Mouse (Mus musculus) lung, postnatal 4 days (tissue): ENCODE measurements at regions not wholly inside any gene's neighbourhood (a gene's known extent, or its start where the extent isn't known, plus 50 kb on each side); places are given as distances from the start of the nearest gene placed in this dataset.

Experiments
- DNase-seq, 2 experiments: peaks; one replicate each; pipeline ENCODE4 v3.0.0; 2021

DNA sequence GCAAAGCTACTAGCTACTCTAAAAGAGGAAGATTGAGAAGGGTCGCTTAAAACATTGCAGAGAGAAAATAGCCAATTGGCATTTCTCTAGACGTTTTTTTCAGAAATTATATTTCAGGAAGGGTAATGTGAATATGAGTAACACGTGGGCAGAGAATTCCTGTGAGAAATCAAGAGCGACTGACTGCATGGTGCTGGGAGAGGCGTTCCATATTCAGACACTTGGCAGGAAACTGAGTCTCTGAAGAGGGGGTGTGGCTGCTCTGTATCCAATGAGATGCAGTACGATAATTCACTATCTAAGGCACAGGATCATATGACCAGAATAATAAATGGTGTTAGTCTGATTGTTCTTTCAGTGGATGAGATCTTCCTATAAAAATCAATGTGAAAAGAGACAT, 252.5 kb downstream of the Pcdh18 start:
- no peak for DNase-seq

DNA sequence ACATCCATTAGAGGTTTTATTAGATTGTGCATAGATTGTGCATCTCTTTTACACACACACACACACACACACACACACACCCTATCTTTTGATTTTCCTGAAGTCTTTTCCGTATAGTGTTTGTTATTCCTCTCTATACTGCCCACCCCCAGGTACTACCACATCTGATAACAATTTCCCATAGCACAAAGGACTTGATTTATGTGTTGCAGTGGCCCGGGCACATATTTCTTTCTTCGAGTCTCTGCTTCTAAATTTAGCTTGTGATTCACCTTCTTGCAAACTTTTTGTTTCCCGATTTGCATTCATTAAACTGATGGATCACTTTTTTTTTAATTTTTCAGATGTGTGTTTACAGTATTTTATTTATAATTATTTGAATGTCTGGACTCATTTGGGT, 254.8 kb downstream of the Pcdh18 start:
- DNase-seq = no peak

- peak; percentile 16 to 25 for DNase-seq
Observed at GRCm38 (mm10) chr3:49485105-49485504, 272.0 kb downstream of the Pcdh18 start.
